Mouse (Mus musculus): ENCODE results near the gene Elf1.
"Not testable (repeated sequence)": the region's sequence is repeated elsewhere in the genome, so short reads cannot be mapped to it uniquely, and the experiment has no call there.

The Elf1 gene

DNA sequence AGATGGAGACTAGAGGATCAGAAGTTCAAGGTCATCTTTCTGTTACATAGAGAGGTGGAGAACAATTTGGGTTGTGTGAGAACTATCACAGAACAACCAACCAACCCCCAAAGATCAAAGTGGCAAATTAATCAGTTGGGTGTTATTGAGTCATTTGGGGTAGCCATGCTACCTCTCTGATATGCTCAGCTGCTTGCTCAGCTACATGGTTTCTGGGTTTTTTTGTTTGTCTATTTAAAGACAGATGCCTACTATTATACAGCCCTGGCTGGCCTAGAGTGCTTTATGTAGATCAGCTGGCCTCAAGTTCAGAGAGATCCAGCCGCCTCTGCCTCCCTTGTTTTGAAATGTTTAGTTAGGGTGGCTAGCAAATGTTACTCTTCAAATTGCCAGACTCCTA lies 40.1 kb downstream of the Elf1 start:
- DNase-seq (ENCODE audit: low read depth, low spot score), result no peak

DNA sequence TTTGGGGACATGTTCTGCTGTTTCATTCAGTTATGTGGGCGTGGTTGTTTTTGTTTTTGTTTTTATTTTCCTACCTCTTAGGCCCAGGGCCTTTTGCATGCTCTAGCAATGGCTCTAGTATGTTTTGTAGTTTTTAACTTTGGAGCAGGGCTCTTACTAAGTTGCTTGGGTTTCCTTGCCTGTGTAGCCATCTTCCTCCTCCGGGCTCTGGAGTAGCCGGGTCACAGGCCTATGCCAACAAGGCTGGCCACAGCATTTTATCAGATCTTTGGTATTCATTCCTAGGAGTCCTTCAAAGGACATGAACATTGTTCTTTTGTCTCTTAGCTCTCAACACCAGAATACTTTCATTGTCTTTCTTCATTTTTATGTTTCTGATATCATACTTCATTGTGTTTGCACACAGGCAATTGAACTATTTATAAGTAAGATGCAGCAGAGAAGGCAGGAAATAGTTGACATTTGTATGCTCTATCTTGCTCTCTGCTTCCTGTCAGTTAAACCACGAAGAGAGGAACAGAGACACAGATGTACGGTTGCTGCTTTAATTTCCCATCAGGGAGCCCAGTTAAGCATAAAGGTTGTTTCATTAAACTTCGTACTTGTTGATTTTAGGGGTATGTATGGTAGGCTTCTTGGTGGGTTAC lies 40.6 kb downstream of the Elf1 start:
- DNase-seq (ENCODE audit: low read depth, low spot score), result no peak

DNA sequence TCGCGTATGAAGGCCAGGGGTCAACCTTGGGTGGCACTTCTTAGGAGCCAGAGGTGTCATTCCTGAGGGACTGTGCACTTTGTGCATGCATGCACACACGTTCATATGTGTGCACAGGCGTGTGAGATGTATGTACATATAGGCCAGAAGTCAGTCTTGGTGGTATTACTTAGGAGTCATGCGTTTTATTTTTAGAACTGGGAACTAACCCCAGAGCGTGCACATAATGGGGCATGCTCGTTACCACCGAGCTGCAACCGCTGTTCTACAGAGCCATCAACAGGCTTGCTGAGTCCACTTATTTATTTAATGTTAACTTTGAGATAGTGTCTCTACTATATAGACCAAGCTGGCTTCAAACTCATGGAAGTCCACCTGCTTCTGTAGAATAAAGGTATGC lies 41.4 kb downstream of the Elf1 start:
- DNase-seq (ENCODE audit: low read depth, low spot score), result no peak

DNA sequence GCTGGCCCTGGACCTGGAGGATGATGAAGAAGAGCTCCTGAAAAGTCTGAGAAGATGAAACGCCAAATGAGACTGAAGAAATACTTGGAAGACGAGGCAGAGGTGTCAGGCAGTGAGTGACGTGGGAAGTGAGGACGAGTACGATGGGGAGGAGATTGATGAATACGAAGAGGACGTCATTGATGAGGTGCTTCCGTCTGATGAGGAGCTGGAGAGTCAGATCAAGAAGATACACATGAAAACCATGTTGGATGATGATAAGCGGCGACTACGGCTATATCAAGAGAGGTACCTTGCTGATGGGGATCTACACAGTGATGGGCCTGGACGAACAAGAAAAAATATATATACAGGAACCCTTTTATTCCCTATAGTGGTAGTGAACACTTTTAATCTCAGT lies 45.1 kb downstream of the Elf1 start:
- DNase-seq (ENCODE audit: low read depth, low spot score), result not testable (repeated sequence)

DNA sequence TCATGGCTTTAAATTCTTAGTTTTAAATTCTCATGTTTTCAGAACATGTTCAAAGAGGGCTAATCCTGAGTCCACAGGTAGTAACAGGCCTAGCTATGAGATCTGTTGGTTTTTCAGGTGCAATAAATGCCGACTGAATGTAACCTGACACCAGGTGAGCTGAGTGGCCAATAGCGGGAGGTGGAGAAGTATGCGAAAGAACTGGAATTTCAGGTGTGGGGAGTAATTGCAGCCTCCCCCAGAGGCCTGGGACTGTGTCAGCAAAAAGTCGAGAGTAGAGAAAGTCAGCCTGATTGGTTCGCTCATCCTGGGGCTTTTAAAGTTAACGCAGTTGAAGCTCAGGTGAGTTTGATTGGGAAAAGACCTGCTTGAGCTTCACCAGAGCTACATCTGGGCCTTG lies 46.7 kb downstream of the Elf1 start:
- DNase-seq (ENCODE audit: low read depth, low spot score), result no peak

DNA sequence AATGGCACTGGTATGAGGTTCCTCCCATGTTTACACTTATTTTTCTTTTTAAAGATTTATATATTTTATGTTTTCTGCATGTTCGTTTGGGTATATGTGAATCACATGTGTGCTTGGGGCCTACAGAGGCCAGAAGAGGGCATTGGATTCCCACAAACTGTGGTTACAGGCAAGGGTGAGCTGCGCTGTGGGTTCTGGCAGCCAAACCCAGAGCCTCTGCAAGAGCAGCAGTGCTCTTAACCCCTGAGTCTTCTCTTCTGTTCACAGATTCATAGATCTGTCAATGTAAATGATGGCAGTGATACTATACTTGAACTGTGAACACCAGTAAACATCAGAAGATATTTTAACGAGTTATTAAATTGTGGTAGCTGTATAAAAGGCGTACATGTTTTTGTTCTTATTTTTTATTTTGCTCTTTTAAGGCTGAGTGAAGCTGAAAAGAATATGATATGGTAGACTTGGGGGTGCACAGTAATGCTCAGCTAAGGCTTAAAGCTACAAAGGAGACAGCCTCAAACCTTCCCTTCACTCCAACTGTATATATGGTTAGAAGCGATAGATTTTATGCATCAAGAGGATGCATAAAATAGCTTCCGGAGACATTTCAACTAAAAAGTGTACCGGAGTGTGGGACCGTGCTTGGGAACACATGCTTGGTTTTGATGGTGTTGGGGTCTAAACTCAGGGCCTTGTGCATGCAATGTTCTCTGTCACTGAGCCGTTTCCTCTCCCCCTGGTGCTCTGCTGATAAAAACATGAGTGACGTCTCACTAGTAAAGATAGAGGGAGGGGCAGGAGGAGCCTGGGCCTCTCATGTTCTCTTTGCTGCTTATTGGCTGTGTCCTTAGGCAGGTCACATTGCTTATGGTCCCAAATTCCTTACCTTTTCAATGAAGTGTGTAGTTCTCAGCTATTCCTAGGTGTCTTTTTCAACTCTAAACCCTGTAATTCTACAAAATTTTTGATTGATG lies 48.9 kb downstream of the Elf1 start:
- DNase-seq (ENCODE audit: low read depth, low spot score), result no peak

DNA sequence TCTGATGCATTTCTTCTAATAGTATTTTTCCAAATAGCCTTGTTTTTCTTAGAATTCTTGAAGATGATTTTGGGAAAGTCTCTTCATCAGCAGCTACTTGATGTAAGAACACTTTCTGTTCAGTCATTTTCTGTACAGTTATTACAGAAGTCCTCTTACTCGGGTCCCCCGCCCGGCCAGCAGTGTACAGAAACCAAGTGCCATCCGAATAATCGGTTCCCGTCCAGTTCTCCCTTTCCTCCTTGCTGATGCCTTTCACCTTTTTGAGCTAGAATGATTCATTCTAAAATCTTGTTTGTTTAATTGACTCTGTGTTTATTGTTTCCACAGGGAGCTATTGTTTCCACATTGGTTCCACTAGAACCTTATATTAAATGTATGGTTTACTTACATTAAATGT lies 49.8 kb downstream of the Elf1 start:
- DNase-seq (ENCODE audit: low read depth, low spot score), result no peak

DNA sequence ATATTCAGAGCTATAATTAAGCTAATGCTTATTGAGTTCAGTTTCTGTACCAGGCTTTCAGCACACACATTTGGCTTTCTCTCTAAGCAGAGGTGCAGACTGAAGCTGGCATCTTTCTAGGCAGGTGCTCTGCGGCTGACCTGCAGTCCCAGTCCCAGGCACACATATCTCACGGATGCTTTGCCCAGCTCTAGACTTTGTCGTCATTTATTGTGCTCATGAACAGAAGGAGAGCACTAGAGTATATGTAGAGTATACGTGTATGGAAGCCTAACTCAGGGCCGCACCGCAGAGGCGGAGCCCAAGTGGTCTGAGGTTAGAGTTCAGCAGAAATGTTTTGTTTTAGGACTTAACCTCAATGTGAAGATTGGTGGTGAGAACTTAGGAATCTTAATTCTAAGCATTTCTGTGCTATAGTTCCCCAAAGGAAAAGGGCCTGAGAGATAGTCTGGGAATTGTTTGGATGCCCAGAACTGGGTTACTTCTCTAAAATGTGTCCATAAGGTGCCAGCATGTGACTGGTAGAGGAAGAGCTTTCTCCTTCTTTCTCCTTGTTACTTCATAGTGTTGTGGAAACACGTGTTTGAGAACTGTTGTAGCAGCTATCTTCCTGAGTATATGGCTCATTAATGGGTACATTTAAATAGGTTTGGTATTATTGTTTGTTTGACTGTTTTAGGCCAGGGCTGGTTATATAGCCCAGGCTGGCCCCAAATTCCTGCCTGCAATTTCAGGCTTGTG lies 51.2 kb downstream of the Elf1 start:
- no peak for DNase-seq (ENCODE audit: low read depth, low spot score)

DNA sequence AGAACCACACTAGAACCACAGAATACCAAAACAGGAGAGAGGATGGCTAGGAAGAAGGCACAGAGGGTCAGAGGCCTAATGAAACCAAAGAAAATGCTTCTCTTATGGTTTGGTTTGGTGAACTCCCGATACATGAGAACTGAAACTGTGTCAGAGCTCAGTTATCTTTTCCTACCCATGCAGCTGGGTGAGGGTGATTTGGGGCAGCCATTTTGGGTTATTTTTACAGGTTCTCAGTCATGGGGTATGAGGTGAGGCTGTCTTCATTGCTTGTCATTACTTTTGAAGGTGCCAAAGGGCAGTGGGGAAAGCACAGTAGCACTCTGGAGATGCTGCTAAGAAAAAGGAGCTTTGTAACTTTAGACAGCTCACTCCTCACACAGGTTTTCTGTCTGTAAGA lies 52.4 kb downstream of the Elf1 start:
- no peak for DNase-seq (ENCODE audit: low read depth, low spot score)

DNA sequence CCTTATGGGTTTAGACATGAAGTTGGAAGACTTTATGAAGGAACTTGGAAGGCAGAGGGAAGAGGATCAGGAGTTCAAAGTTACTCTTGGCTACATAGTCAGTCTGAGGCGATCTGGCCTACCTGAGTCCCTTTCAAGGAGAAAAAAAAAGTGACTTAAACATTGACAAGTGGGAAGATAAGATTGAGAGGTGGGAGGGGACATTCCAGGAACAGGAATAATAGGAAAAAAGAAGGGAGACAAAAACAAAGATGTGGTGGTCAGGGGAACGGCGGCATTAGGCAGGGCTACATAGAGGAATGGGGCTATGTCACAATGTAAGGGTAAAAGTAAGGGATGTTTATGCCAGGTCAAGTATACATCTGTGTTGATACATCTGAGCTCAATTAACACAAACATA lies 53.2 kb downstream of the Elf1 start:
- DNase-seq (ENCODE audit: low read depth, low spot score), result no peak

DNA sequence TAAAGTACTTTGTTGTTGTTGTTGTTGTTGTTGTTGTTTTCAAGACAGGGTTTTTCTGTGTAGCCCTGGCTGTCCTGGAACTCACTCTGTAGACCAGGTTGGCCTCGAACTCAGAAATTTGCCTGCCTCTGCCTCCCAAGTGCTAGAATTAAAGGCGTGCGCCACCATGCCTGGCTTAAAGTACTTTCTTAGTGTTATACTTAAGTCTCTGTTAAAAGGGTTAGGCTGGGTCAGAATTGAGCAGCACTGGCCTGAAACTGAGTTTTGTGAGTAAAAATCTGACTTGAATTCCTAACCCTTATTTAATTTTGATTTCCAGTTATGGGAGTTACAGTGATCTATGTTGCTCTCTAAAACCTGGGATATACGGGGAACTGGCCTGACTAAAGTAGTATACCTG lies 53.7 kb downstream of the Elf1 start:
- DNase-seq (ENCODE audit: low read depth, low spot score), result not testable (repeated sequence)

DNA sequence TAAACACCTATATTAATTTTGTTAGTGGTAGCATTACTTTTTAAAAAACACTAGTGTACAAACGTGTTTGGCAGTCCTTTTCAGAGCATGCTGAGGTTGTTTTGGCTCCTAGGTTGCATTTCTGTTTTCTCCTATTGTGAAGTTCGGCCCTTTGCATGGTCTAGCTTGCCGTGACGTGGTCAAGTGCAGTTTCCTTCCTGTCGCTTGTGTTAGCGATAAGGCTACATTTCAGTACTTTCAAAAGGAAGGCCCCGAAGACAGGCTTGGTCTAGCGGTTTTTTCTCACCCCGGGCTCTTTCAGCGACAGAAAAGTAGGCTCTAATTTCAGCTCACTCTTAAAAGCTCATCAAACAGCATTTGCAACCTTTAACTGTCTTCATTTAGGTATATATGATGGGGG lies 54.3 kb downstream of the Elf1 start:
- no peak for DNase-seq (ENCODE audit: low read depth, low spot score)

DNA sequence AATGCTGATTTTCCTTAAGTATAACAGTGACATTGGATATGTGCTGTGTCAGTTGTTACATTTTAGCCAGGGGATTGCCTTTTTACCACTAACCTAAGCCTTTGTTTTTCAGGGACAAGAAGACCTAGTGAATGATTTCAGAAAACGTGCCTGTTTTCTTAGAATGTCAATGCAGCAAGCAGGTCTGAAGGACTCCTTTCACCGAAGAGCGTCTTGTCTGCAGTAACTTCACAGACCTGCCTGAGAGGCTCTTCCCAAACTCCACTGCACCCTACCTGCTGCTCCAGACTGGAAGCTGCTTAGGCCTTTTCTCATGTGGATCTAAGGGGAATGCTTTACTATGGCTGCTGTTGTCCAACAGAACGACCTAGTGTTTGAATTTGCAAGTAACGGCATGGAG lies 55.0 kb downstream of the Elf1 start:
- no peak for DNase-seq (ENCODE audit: low read depth, low spot score)

DNA sequence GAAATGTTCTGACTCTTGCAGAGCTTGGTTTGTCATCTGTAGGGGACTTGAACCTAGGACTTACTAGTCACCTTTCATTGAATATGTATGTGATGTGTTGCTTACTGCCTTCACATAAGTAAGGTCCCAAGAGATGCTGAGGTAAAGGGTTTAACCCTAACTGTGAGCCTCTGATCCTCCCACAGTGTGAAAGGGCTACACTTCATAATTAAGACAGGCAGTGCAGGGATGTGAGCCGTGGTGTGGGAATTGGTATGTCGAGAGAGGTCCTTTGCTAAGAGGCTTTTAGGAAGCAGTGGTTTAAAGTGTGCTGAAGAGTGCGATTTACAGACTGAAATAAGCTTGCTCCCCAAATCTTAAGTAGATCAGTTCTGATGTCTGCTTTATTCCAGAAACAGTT lies 55.8 kb downstream of the Elf1 start:
- no peak for DNase-seq (ENCODE audit: low read depth, low spot score)

DNA sequence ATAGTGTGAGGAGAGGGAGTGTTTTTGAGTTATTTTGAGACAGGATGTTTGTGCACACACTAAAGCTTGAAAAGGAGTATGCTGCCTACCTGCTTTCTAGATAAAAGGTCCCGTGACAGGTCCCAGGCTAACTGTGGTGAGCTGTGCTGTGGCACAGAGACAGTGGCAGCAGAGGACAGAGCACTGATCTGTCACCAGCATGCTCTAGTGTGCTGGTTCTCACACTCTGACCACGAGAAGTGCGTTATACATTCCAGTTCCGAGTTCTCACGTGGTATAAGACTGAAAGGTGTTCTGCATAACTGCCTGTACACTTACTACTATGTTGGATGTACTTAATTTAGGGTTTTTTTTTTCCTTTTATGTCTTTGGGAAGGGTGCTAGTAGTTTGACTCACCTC lies 56.5 kb downstream of the Elf1 start:
- DNase-seq (ENCODE audit: low read depth, low spot score), result no peak

DNA sequence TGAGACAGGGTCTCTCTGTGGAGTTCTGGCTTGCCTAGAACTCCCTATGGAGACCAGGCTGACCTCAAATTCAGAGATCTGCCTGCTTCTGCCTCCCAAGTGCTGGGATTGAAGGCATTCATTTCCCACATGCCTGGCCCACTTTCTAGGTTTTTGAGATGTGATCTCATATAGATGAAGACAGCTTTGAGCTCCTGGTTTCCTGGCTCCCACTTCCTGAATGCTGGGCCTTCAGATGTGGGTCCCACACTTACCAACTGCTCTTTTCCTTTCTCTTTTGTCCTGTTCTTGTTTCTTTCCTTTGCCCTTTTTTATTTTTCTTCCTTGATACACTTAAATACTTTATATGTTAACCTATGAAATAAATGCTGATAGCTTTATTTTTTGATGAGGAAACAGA lies 56.9 kb downstream of the Elf1 start:
- no peak for DNase-seq (ENCODE audit: low read depth, low spot score)

DNA sequence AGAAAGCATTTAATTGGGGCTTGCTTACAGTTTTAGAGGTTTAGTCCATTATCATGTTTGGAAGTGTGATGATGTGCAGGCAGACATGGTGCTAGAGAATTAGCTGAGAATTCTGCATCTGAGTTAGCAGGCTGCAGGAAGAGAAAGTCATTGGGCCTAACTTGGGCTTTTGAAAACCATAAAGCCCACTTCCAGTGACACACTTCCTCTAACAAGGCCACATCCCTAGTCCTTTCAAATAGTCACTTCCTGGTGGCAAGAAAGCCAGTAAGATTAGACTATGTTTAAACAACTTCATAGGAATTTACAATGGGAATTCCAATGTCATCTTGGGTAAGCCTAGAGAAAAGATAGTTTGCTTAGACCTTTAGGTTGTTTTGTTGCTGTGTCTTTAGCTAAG lies 60.6 kb downstream of the Elf1 start:
- no peak for DNase-seq (ENCODE audit: low read depth, low spot score)

DNA sequence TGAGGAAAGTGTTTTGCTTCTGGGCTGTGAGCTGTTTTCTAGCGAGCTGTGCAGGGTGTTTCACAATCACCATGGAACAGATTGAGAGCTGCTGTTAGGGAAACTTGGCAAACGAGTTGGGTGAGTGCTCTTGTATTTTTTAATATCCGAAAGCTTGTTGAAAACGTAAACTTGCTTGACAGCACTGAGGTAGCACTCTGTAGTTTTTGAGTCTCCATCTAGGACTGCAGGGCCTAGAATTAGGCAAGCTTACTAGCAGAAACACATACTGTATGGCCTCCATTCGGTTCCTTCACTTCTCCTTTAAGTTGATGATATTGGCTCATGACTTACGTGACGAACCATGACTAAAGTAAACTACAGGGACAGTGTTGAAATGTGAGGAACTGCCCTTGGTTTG lies 68.3 kb downstream of the Elf1 start:
- DNase-seq (ENCODE audit: low read depth, low spot score), result peak; percentile 75

DNA sequence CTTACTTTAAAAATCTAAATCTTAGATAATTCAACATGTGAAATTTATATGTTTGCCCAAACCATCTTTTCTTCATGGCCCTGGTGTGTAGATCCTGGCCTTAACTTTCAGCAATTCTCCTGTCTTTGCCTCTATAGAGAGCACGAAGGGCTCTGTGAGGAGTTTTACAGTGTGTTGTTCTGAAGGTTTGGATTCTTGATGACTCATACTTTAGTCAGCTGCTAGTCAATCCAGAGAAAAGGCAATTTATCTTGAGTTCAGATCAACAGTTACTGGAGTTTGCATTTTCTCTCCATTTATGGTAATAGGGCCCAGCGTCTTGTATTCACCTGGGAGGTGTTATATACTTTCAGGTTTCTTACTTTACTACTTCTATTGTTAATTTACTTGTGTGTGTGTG lies 70.9 kb downstream of the Elf1 start:
- peak; percentile 76 for DNase-seq (ENCODE audit: low read depth, low spot score)

DNA sequence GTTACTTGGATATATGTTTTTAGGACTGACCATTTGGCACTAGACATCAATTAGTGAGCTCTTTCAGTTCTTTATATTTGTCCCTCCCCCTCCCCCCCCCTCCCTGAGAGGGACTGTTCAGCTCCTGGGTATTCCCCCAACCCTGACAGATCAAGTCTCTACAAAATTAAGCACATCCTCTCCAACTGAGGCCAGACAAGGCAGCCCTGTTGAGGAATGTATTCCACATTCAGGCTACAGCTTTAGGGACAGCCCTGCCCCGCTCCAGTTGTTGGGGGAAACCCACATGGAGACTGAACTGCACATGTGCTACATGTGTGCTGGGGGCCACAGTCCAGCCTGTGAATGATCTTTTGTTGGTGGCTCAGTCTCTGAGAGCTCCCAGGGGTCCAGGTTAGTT lies 71.9 kb downstream of the Elf1 start:
- DNase-seq (ENCODE audit: low read depth, low spot score), result no peak

DNA sequence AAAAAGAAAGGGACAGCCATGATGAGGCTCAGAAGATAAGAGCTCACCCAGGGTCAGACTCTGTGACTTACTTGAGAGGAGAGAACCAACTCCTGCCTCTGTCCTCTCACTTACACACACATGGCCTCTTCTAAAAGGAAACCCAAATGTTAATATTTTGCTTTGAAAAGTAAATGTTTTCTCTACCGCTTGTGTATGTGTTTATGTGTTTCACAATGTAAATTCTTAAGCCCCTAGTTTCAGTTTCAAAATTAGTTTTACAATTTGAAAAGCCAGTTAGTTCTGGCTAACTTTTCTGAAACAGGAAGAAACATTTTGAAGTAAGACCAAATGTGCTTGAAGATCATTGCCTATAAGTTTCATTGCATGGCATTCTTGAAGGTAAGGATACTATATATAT lies 76.8 kb downstream of the Elf1 start:
- no peak for DNase-seq (ENCODE audit: low read depth, low spot score)

DNA sequence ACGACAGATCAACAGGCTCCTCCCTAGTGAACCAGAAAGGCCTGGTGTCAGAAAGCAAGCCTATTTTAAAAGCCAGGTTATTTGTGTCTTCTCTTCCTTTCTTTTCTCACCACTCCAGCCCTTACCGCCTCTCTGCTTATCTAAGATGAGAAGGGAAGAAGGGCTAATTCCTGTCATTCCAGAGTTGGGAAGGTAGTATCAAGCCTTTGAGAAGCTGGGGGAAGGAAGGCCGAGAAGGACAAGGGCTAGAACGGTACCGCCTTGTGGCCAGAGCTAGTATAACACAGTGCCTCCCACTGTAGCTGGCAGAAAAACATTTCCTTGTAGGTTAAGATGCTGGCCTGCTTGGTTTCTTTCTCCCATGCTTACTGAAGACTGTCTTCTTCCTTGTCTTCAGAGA lies 81.8 kb downstream of the Elf1 start:
- peak; percentile 83 for DNase-seq (ENCODE audit: low read depth, low spot score)

DNA sequence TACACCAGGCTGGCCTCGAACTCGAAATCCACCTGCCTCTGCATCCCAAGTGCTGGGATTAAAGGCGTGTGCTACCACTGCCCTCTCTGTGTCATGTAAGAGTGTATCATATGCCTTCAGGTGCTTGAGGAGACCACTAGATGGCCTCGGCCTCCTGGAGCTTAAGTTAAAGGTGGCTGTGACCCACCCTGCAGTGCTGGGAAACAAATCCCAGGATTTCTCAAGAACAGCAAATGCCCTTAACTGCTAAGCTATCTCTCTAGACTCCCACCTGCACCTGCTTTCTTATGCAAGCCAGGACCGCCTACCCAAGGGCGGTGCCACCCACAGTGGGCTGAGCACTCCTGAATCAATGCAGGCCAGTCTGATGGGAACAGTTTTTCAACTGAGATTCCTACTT lies 83.8 kb downstream of the Elf1 start:
- DNase-seq (ENCODE audit: low read depth, low spot score), result peak; percentile 46

Data from 3T3-L1 (cell line).